Mouse (Mus musculus) right cerebral cortex, postnatal 10 days (tissue): ENCODE data around the gene Gm3336.
A peak's percentile ranks its signal among the peaks of the same experiment; 100 is the strongest.

Source experiments
- DNase-seq, 2 experiments: peaks; one replicate each; pipeline ENCODE4 v3.0.0; 2021; ENCODE audit warnings: low spot score in 2 of 2

Gene Gm3336

GRCm38 (mm10) chr8:70716521-70717400, 1.6 kb upstream of the Gm3336 start:
- no peak for DNase-seq

- peak in 1 of 2 experiments; percentile 29 for DNase-seq
These were observed 1.5 kb downstream of the Gm3336 start for GRCm38 (mm10) chr8:70719796-70720270.

GRCm38 (mm10) chr8:70720739-70721138, 2.4 kb downstream of the Gm3336 start:
- peak; percentile 74 to 81 for DNase-seq

GRCm38 (mm10) chr8:70721601-70722000, 3.3 kb downstream of the Gm3336 start:
- DNase-seq = no peak

- no peak for DNase-seq
These were observed 5.3 kb downstream of the Gm3336 start, which contains the start of gene Pde4c for GRCm38 (mm10) chr8:70723486-70724210. Gene Pde4c, plus strand, starts transcription at chr8:70723720.

- DNase-seq = no peak
These were observed 5.9 kb downstream of the Gm3336 start for GRCm38 (mm10) chr8:70724216-70724615.

GRCm38 (mm10) chr8:70725792-70726447, 7.6 kb downstream of the Gm3336 start:
- no peak for DNase-seq

GRCm38 (mm10) chr8:70726721-70727120, 8.4 kb downstream of the Gm3336 start:
- no peak for DNase-seq

GRCm38 (mm10) chr8:70729808-70730475, 11.6 kb downstream of the Gm3336 start:
- DNase-seq = no peak

- no peak for DNase-seq
These were observed 12.6 kb downstream of the Gm3336 start for GRCm38 (mm10) chr8:70730956-70731355.

- DNase-seq = no peak
These were observed 19.4 kb downstream of the Gm3336 start for GRCm38 (mm10) chr8:70737705-70738104.

- no peak for DNase-seq
These were observed 19.9 kb downstream of the Gm3336 start for GRCm38 (mm10) chr8:70738211-70738610.

- DNase-seq = no peak
These were observed 23.3 kb downstream of the Gm3336 start for GRCm38 (mm10) chr8:70741661-70742060.

GRCm38 (mm10) chr8:70742176-70742575, 23.8 kb downstream of the Gm3336 start:
- no peak for DNase-seq

- DNase-seq = peak in 1 of 2 experiments; percentile 25
These were observed 24.8 kb downstream of the Gm3336 start for GRCm38 (mm10) chr8:70742981-70743655.

GRCm38 (mm10) chr8:70743656-70744590, 25.6 kb downstream of the Gm3336 start:
- peak; percentile 72 to 73 for DNase-seq

GRCm38 (mm10) chr8:70744806-70745205, 26.5 kb downstream of the Gm3336 start:
- peak in 1 of 2 experiments; percentile 19 for DNase-seq

GRCm38 (mm10) chr8:70745691-70746220, 27.4 kb downstream of the Gm3336 start:
- peak in 1 of 2 experiments; percentile 17 for DNase-seq

- peak in 1 of 2 experiments; percentile 22 for DNase-seq
These were observed 28.3 kb downstream of the Gm3336 start for GRCm38 (mm10) chr8:70746676-70747075.
